Mouse (Mus musculus): ENCODE results near the gene Atp5h.

Gene Atp5h

GRCm38 (mm10) chr11:115366039-115366705, 53.6 kb downstream of the Atp5h start:
- no peak for DNase-seq (ENCODE audit: low spot score)

Measured in adipocyte (in vitro differentiated cells).